Mouse (Mus musculus): ENCODE data around the gene Cacnb1. TPM values are rescaled to one million over a fixed set of nuclear protein-coding genes. Genes with fewer than 3 reads are reported as not detected.
A peak's percentile ranks its signal among the peaks of the same experiment; 100 is the strongest.

The Cacnb1 gene
- polyA plus RNA-seq, 1 experiment = 7.6 TPM

GRCm38 (mm10) chr11:97986738-97987465 is 35.9 kb downstream of the Cacnb1 start:
- Histone ChIP-seq H3K4me3 (ENCODE audit: insufficient read depth, low read depth, low read length) (peak overlapping the region; percentile 45; the same call in 1 of the 2 replicates), H3K4me1 (ENCODE audit: control insufficient read depth, insufficient read depth, low read length) (no peaks in the 10 kb centered on the region), H3K36me3 (ENCODE audit: control insufficient read depth, insufficient read depth, low read length) (no peaks in the 10 kb centered on the region), H3K27me3 (replicated peaks; ENCODE audit: control insufficient read depth, insufficient read depth, low read length) (no peaks in the 10 kb centered on the region), H3K27ac (ENCODE audit: insufficient read depth, low read depth, low read length) (no peak overlapping the region)
- WGBS = 36% methylated on average over 16 of the region's 17 CpGs
- no peak for TF ChIP-seq CTCF (conservative IDR thresholded peaks at IDR 0.05; ENCODE audit: insufficient read depth, insufficient read length, low read depth, low read length)
- TF ChIP-seq POLR2A (IDR thresholded peaks at IDR 0.05; ENCODE audit: low read depth, low read length) = no peak
- no peak for DNase-seq

GRCm38 (mm10) chr11:97985727-97986677 is 36.8 kb downstream of the Cacnb1 start, which contains the start of gene Plxdc1:
TSS of gene Plxdc1 (minus strand) at chr11:97986444.
- Histone ChIP-seq H3K4me3 (ENCODE audit: insufficient read depth, low read depth, low read length) (peak within 1 kb of the TSS; percentile 45), H3K27me3 (replicated peaks; ENCODE audit: control insufficient read depth, insufficient read depth, low read length) (no peaks in the 10 kb centered on the region), H3K27ac (ENCODE audit: insufficient read depth, low read depth, low read length) (no peak within 1 kb of the TSS), H3K4me1 (ENCODE audit: control insufficient read depth, insufficient read depth, low read length) (no peaks in the 10 kb centered on the region), H3K36me3 (ENCODE audit: control insufficient read depth, insufficient read depth, low read length) (no peaks in the 10 kb centered on the region)
- DNase-seq = no peak
- TF ChIP-seq POLR2A (IDR thresholded peaks at IDR 0.05; ENCODE audit: low read depth, low read length) (no peak), CTCF (conservative IDR thresholded peaks at IDR 0.05; ENCODE audit: insufficient read depth, insufficient read length, low read depth, low read length) (no peak)
- 5% methylated on average over 73 of the region's 74 CpGs for WGBS

- no peak for DNase-seq
- no peaks in the 10 kb centered on the region for H3K36me3 ChIP-seq (ENCODE audit: control insufficient read depth, insufficient read depth, low read length)
- TF ChIP-seq POLR2A (IDR thresholded peaks at IDR 0.05; ENCODE audit: low read depth, low read length) (no peak), CTCF (conservative IDR thresholded peaks at IDR 0.05; ENCODE audit: insufficient read depth, insufficient read length, low read depth, low read length) (no peak)
- H3K4me1 ChIP-seq (ENCODE audit: control insufficient read depth, insufficient read depth, low read length) = no peaks in the 10 kb centered on the region
- H3K27ac ChIP-seq (ENCODE audit: insufficient read depth, low read depth, low read length) = no peak overlapping the region
- no peaks in the 10 kb centered on the region for H3K27me3 ChIP-seq (replicated peaks; ENCODE audit: control insufficient read depth, insufficient read depth, low read length)
- no peak overlapping the region for H3K4me3 ChIP-seq (ENCODE audit: insufficient read depth, low read depth, low read length)
- 58% methylated on average over 1 of the region's 1 CpGs for WGBS
Observed at GRCm38 (mm10) chr11:97983983-97984382, 38.9 kb downstream of the Cacnb1 start.

- no peak overlapping the region for H3K27ac ChIP-seq (ENCODE audit: insufficient read depth, low read depth, low read length)
- no peak for TF ChIP-seq POLR2A (IDR thresholded peaks at IDR 0.05; ENCODE audit: low read depth, low read length)
- TF ChIP-seq CTCF (conservative IDR thresholded peaks at IDR 0.05; ENCODE audit: insufficient read depth, insufficient read length, low read depth, low read length) = no peak
- H3K27me3 ChIP-seq (replicated peaks; ENCODE audit: control insufficient read depth, insufficient read depth, low read length) = no peaks in the 10 kb centered on the region
- H3K4me1 ChIP-seq (ENCODE audit: control insufficient read depth, insufficient read depth, low read length) = no peaks in the 10 kb centered on the region
- DNase-seq = no peak
- 91% methylated on average over 3 of the region's 3 CpGs for WGBS
- H3K36me3 ChIP-seq (ENCODE audit: control insufficient read depth, insufficient read depth, low read length) = no peaks in the 10 kb centered on the region
- no peak overlapping the region for H3K4me3 ChIP-seq (ENCODE audit: insufficient read depth, low read depth, low read length)
Observed at GRCm38 (mm10) chr11:97983506-97983905, 39.3 kb downstream of the Cacnb1 start.

- 88% methylated on average over 9 of the region's 9 CpGs for WGBS
- H3K36me3 ChIP-seq (ENCODE audit: control insufficient read depth, insufficient read depth, low read length) = no peaks in the 10 kb centered on the region
- no peaks in the 10 kb centered on the region for H3K4me1 ChIP-seq (ENCODE audit: control insufficient read depth, insufficient read depth, low read length)
- no peak overlapping the region for H3K27ac ChIP-seq (ENCODE audit: insufficient read depth, low read depth, low read length)
- no peak for DNase-seq
- no peaks in the 10 kb centered on the region for H3K27me3 ChIP-seq (replicated peaks; ENCODE audit: control insufficient read depth, insufficient read depth, low read length)
- H3K4me3 ChIP-seq (ENCODE audit: insufficient read depth, low read depth, low read length) = no peak overlapping the region
- TF ChIP-seq CTCF (conservative IDR thresholded peaks at IDR 0.05; ENCODE audit: insufficient read depth, insufficient read length, low read depth, low read length) (no peak), POLR2A (IDR thresholded peaks at IDR 0.05; ENCODE audit: low read depth, low read length) (no peak)
Observed at GRCm38 (mm10) chr11:97982721-97983120, 40.1 kb downstream of the Cacnb1 start.

- WGBS = 75% methylated on average over 9 of the region's 9 CpGs
- Histone ChIP-seq H3K4me1 (ENCODE audit: control insufficient read depth, insufficient read depth, low read length) (no peaks in the 10 kb centered on the region), H3K36me3 (ENCODE audit: control insufficient read depth, insufficient read depth, low read length) (no peaks in the 10 kb centered on the region), H3K27ac (ENCODE audit: insufficient read depth, low read depth, low read length) (no peak overlapping the region), H3K4me3 (ENCODE audit: insufficient read depth, low read depth, low read length) (no peak overlapping the region), H3K27me3 (replicated peaks; ENCODE audit: control insufficient read depth, insufficient read depth, low read length) (no peaks in the 10 kb centered on the region)
- no peak for DNase-seq
- TF ChIP-seq CTCF (conservative IDR thresholded peaks at IDR 0.05; ENCODE audit: insufficient read depth, insufficient read length, low read depth, low read length) (no peak), POLR2A (IDR thresholded peaks at IDR 0.05; ENCODE audit: low read depth, low read length) (no peak)
Observed at GRCm38 (mm10) chr11:97980531-97980966, 42.3 kb downstream of the Cacnb1 start.

Measured in kidney, adult 2 months (tissue).